Mouse (Mus musculus) right cerebral cortex, postnatal 25 days (tissue): ENCODE measurements around the gene Mpp4.

ENCODE experiments used
- DNase-seq: peaks from one replicate; pipeline ENCODE4 v3.0.0; 2022

The Mpp4 gene

DNA sequence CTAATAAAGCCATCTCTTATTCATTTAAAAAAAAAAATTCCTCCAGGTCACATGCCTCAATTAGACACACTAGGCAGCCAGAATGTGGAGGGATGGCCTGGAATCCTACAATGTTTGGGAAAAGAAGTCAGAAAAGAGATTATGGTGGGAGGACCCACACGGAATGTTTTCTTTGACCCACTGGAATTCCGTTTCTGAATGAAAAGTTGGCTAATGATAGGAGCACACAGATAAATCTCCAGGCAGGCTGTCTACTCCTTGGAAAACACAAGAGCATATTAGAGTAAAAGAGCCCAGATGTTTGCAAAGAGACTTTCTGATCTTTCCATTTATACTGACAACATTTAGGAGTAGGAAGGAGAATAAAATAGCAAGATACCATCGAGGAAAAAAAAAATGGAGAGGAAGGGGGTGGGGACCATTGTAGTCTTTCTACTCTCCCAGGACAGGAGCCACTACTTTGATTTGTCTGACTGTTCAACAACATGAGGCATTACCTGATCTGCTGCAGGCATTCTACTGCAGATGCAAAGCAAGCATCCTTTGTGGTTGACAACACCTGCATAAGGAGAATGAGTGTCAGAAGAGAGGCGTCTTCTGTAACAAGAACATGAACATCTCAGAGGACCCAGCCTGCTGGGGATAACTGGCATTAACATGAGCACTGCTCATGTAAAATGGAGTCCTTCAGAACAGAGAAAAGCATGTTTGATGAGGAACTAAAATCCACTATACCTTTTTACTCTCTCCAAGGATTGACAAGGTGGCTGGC lies 4.7 kb upstream of the Mpp4 start:
- DNase-seq = no peak

DNA sequence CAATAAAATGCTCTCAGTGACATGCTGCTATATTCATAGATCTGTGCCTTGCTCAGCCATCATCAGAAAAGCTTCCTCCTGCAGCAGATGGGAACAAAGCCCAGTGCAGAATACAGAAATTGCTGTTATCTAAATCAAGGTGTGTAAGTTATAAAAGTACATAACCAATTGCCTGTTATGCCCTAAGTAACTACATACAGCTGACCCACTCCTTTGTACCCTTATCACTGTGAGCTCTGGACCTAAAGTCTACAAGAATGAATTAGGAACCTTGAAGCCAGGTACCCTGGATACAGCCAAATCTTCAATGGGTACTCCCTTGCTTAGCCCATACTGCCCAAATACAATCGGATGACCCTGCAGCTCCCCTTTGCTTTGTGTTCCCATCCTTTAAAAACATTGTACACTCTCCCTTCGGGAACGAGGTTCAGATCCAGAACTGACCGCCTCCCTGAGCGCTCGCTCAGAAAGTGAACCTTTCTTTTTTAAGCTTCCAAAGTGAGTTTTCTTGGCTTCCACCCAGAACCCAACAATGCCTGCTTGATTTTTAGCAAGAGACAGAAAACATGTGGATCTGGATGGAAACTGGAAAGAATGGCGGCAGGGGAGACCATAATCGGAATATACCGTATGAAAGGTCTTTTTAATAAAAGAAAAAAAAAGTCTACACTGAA lies 3.2 kb upstream of the Mpp4 start:
- DNase-seq = no peak

DNA sequence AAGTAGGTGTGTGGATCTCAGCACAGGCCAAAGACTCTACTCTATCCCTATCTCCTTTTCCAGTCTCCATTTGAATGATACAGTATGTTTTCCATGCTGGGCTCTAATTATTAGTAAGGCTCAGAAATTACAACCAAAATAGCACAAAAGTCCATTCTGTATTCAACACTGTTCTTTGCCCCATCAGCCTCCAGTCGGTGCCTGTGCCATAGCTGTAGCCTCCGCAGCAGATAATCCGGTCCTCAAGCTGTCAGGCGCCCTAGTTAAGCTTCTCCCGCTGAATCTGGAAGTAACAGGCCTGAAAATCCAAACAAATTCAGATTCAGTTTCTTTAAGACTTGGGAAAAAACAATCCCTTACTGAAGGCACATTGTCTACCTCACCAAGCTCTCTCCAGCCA lies 729 bp upstream of the Mpp4 start:
- DNase-seq = no peak

DNA sequence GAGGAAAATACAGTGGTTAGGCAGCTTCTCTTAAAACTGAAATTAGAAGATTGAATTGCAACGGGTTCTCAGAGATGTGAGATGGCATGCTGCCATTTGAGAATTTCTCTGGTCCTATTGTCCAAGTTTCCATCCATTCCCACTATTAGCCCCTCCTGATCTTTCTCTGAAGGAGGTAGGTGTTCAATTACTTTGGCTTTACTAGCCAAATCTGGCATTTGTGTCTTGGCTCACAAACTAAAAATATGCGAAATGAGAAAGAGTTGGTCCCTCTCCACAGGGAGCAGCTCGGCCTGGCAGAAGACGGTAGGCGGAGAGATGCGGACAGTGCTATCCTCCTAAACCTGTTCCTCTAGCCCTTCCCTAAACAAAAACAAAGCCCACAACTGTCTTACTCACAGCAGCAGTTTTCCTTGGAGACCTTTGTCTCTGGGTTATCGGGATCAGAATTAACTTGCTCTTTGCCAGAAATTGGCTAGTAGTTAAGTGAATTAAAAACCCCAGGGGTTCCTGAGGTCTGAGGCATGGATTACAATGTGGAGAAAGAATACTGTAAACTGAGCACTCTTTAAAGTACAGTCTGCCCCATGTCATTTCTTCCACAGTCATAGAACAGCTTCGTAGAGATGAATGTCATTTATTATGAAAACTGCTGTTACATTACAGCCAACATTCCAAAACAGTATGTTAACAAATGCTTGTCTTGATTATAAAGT lies 722 bp downstream of the Mpp4 start:
- DNase-seq = no peak

DNA sequence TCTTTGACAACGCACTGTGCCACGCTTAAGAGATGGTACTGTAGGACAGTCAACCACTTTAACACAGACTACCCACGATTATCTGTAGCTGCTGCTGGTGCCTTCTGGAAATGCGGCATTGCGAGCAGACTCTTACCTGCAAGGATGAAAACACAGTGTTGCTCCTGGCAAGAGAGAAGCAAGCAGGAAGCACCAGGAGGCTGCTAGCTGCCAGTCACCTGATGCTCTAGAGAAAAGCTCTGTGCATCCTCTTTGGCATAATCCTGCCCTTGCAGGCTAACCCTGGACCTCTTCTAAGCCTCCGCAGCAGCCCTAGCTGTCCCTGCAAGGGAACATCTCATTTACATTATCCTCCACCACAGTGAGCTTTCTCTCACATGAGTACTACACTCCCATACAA lies 1.8 kb downstream of the Mpp4 start:
- no peak for DNase-seq

DNA sequence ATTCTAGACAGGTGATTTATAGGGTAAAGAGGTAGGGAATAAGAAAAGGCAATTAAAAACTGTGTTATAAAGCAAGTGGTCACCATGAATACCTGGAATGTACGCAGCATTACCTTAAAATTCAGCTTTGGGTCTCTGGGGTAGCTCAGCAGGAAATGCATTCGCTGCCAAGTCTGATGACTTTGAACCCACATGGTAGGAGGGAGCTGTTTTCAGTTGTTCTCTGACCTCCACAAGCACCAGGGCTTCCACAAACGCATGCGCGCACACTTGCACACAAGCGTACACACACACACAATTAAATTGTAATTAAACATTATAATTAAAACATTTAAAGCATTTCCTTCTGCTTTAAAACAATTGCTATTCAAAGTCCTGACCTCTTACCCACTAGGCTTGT lies 2.3 kb downstream of the Mpp4 start:
- DNase-seq = no peak

DNA sequence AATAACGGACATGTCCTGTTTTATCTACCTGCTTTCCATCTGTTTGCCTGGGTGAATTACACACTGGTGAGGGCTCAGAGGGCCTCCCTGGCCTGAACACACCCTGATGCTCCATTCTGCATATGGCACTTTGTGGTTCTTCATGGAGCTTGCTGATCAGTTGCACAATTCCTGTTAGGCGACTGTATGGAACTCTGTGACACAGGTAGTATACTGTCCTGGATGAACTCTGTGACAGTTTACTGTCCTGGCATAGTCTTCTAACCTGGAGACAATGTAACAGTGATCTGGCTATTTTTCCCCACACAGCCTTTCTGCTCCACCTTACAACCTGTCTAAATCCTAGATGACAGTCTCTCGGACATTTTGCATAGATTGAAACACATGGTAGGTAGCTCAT lies 4.1 kb downstream of the Mpp4 start:
- no peak for DNase-seq

DNA sequence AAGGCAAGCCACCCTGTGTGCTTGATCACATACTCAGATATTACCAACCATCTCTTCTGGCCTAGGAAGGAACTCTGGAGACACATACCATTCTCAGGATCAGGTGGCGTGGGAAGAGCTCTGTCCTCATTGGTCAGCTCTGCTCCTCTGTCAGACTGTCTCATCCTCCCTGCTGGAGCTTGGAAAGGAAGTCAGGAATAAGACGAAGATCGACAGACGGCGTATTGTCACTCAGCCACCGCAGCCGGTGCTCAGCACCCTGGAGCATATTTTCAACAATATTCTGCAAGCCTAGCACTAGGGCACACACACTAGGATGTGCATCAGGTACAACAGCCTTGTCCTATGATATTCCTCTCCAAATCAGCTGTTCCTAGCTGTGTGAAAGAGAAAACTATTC lies 4.7 kb downstream of the Mpp4 start:
- no peak for DNase-seq

DNA sequence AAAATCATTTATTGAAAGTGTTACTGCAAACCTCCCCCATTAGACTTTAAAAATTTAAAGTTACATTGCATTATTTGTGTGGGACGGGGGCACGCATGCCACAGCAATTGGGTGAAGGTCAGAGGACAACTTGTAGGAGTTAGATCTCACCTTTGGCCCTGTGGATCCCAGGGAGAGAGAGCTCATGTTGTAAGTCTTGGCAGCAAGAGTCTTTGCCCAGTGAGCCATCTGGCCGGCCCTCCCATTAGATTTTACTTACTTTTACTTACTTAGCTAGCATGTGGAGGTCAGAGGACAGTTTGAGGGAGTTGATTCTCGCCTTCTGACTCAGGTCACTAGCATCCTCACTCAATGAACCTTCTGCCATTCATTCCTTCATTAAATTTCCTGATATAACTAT lies 5.3 kb downstream of the Mpp4 start:
- DNase-seq = no peak

DNA sequence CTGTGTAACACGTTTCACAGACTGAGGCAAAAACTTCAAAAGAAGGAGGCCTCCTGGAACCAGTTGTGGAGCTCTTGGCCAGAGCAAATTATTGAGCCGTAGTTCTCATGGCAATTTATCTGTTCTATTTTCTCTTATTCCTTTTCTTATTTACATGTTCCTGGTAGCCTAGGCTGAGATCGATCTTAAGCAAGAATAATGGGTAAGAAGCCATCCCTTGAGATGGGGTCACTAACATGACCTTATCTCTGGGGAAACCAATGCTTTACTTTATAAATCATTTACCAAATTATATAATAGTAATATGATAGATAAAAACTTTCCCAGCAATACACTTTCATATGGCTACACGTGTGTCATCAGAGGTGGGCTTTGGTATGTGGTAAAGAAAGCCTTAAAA lies 10.8 kb downstream of the Mpp4 start:
- no peak for DNase-seq

DNA sequence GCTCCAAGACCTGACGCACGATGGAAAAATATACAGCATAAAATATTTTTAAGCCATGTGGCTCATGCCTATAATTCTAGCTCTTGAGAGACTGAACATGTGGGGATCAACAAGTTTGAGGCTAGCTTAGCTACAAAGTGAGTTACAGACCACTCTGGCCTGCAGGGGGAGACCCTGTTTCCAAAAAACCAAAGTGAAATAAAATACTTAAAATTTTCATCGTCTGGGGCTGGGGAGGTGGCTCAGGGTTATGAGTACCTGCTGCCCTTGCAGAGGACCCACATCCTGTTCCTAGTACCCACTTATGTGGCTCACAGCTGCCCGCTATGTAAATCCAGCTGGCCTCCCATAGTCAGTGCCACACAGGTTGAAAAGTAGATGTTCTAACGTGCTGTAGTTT lies 12.6 kb downstream of the Mpp4 start:
- no peak for DNase-seq

DNA sequence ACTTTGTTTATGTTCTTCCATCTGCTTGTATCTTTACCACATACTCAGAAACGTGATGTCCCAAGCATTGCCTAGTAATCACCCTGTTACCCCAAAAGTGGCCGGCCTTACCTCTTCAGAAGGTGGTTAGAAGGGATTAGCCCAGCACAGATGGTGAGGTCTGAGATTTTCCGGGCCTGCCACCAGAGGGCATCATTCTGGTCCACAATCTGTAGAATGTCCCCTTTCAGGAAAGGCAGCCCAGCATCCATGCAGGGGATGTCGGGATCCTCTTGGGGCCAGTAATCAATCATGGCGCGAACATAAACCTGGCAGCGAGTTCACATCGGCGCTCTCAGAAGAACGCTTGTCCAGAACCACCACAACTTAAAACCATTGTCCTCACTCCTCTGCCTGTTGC lies 18.6 kb downstream of the Mpp4 start:
- no peak for DNase-seq

DNA sequence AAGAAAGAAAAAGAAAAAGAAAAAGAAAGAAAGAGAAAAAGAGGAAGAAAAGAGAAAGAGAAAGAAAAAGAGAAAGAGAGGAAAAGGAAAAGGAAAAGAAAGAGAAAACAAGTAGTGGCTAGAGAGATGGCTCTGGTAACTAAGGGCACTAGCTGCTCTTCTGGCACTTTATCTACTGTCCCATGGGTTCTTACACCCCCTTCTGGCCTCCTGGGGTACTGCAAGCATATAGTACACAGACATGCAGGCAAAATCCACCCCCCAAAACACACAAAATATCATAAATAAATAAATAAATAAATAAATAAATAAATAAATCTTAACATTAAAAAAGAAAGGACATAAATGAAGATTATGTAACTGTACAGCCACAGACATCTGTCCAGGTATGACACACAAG lies 20.4 kb downstream of the Mpp4 start:
- no peak for DNase-seq

DNA sequence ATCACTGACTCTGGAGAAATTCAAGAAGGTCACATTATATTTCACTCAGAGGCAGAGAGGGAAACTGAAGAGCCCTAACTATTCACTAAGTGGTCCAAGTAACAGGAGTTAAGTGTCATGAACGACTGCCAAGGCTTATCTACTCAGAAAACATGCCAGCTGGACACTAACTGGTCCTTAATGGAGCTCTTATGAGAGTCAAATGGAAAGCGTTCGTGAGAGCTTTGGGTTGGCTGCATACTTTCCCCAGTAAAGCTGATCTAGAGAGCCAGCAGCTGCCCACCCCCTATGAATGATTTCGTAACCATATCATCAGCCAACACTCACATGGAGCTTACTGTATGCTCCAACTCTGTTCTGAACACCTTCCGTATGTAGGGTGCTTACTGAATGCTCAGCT lies 28.8 kb downstream of the Mpp4 start:
- DNase-seq = no peak

DNA sequence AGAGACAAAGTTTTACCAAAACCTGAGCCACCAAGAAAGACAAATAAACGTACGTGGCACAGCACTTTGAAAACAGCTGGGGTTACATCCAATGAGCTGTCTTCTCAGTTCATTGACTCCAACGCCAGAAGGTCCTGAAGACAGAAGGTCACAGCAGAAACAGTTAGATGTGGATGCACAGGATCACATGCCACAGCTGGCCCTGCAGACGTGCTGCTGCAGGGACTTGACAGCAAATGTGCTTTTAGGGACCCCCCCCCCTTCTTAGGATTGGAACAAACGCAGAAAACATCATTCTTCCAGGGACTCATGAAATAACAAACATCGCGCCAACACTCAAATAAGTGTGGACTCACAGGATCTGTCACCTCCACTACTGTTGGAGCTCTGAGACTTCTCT lies 34.3 kb downstream of the Mpp4 start:
- no peak for DNase-seq

DNA sequence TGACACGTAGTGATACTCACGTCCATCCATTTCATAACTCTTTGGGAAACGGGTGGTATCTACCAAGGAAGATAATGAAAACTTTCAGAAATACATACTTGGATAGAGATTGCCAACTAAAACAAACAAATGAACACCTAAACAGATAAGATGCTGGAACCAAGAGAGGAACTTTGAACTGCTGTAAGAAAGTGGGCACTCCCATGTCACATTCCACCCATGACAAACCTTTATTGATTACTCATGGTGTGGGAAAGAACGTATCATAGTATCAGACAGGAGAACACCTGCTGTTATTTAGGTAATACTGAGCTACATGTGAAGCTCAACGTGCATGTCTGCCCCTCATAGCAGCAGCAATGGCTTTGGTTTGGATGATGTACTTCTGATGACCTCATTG lies 37.6 kb downstream of the Mpp4 start:
- no peak for DNase-seq

DNA sequence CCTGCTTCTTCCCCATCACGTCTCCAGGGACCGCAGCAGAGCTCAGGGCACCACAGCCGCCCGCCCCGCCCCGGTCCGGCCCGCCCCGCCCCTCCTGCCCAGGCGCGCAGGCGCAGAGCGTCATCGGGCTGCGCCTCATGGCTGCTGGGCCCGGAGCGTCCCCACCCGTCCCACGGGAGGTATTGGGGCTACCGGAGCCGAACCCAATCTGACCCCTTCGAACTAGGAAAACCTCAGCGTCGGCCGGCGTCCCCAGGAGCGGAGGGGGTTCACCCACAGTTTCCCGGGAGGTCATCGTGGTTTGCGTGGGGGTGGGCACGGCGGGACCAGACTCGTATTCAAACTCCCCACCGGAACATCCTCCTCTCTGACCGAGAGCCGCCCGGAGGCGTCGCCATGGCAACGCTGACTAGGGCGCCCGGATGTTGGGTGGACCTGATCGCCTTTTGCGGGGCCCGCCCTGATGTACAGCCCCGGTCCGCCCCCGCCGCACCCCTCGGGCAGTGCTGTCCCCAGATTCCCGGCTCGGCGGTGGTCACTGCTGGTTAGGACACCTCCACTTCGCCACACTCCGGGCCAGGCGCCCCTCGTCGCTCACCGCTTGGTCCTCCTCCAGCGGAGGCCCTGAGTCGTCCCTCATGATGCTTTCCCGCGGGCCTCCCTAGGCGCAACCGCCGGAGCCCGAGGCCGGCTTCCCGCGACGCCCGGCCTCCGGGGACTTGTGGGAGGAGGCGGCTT lies 43.3 kb downstream of the Mpp4 start, which contains the start of gene Tmem237:
Tmem237 (minus strand) TSS at position 689 of the 738 bp plus-strand sequence.
- DNase-seq = peak; percentile 94

DNA sequence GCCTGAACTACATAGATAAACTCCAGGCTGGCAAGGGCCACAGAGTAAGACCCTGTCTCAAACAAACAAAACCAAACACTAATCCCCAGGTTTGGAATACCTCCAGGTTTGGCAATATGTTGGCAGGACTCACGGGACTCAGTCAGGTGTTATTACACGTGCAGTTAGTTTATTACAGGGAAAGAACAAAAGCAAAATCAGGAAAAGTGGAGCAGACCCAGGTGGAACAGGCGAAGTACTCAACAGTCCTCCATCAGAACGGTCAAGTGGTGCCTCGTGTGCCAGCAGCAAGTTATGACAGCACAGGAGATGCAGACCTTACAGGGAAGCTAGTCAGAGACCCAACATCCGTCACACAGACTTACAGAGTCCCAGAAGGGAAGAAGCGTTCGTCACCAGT lies 52.7 kb downstream of the Mpp4 start:
- DNase-seq = no peak

DNA sequence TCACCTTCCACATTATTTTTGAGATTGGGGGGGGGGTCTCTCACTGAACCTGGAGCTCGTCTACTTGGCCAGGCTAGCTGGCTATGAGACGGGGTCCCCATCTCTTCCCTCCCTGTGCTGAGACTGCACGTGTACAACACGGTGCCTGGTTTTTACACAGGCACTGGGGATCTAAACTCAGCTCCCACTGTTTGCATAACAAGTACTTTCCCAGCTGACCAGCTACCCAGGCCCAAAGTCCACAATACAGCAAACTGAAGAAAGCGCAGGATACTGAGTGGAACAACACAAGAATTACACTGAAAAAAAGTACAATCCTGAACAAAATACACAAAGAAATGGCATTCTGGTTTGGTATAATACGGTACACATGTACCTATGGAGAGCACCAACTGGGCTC lies 61.1 kb downstream of the Mpp4 start:
- DNase-seq = no peak

DNA sequence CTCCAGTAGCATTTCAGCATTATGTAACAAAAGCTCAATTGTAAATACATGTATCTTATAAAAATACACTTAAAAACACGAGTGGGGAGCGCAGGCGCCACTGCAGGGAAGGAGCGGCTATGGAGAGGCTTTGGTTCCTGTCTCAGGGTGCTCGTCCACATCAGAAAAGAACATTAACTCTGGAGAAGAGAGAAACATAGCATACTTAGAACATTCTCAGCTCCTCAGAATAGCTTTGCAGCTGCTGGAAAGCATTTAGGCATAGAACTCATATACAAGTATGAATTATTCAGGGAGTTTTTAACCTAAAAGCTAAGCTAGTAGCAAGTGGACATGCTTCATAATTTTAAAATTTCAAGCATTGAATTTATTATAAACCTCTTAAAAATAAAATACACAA lies 62.2 kb downstream of the Mpp4 start:
- no peak for DNase-seq

DNA sequence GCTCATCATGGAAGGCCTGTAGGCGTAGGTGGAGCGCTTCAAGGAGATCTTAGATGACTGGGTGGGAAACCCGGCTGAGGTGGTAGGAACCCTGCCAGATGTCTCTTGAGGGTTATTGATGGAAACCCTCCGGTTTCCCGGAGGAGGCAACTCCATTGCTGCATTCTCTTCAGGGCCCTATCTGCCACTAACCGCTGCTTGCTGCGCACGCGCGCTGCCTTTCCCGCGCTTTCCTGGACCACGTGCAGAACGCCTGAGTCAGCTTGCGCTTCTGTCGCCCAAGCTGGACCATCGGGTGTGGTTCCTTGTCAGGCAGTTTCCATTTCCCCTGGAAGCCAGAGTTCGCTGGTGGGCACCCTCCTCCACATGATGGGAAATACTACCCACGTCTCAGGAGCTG lies 68.5 kb downstream of the Mpp4 start, which contains the start of gene C2cd6:
C2cd6 (minus strand) TSS at position 196 of the 400 bp plus-strand sequence.
- no peak for DNase-seq
